Mouse (Mus musculus) urinary bladder, postnatal 4 days (tissue): Measurements from ENCODE around the gene Mcm3ap.

Source experiments
- DNase-seq, 2 experiments: peaks; one replicate each; pipeline ENCODE4 v3.0.0; 2021 to 2022; ENCODE audit warnings: low spot score in 2 of 2

The Mcm3ap gene

GRCm38 (mm10) chr10:76495501-76495900 is 26.8 kb downstream of the Mcm3ap start:
- no peak for DNase-seq

DNA sequence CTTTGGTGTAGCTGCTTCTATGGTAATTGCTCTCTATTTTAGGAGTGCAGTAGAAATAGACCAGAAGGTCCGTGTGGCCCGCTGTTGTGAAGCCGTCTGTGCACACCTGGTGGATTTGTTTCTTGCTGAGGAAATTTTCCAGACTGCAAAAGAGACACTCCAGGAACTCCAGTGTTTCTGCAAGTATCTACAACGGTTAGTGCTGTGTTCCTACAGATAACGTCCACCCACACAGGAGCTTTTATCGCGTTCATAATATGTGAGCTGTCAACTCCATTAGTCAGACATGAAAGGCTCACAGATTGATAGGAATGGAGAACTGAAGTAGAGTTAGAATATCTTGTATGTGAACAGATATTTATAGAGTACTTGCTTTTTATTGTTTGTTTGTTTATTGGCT is 27.6 kb downstream of the Mcm3ap start:
- DNase-seq, result no peak

- no peak for DNase-seq
These were observed 28.8 kb downstream of the Mcm3ap start for GRCm38 (mm10) chr10:76497522-76497921.

DNA sequence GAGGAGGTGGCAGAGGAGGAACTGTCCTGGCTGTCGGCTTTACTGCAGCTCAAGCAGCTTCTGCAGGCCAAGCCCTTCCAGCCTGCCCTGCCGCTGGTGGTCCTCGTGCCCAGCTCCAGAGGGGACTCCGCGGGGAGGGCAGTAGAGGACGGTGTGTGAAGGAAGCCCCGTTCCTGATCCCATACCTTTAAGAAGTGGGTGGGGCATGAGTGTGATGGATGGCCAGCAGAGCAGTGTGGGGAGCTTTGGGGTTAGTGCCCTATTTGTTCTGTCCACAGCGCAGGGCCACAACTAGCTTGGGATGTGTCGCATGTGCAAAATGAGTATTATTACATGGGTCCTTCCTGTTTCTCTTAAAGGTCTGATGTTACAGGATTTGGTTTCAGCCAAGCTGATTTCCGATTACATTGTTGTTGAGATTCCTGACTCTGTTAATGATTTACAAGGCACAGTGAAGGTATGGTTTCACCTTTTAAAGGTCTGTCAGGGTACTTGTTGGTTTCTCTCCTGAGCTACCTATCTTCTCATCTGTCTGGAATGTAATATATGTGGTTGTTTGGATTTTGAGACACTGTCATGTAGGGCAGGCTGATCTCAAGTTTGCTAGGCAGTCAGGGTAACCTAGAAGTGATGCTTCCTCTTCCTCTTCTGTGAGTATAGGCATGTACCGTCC is 35.7 kb downstream of the Mcm3ap start:
- peak in 1 of 2 experiments; percentile 16 for DNase-seq

DNA sequence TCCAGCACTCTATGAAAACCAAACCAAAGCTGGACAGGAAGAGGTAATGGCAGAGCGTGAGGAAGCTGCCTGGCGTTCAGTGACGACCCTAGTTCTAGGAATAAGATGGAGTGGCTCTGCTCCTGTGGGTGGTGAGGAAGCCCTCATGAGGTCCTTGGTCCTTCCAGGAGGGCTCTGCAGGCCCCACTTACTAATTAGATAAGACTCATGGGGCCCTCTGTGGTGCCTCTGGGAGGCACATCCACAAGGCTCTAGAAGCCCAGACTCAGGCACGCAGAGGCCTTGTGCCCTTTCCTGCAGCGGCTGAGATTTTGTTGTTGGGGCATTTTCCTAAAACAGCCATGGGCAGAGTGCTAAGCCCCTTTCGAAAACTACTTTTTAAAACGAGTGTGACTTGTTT is 37.1 kb downstream of the Mcm3ap start:
- DNase-seq, result peak; percentile 14 to 52

DNA sequence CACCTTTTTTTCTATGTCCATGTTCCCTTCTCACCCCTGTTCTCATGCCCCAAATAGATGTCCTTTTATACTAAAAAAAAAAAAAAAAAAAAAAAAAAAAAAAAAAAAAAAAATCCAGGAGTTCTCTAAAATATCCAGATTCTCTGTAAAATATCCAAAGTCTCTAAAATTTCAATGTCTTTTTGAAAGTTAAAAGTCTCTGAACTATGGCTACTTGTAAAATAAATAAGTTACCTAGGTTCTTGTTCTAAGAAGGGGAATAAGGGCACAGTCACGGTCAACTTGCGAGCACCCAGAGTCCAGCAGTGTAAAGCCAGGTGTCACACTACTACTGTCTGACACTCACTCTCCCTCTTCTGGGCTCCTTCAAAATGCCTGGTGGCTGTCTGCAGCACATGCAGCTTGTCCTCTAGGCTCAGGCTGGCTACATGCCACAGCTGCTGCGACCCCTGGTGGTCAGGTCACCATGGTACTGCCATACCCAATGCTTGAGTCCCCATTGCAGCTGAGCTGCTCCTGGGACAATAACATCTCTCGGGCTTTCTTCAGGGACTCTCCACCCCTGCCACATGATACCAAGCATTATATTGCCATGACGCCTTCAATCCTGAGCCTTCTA is 44.3 kb downstream of the Mcm3ap start:
- peak; percentile 72 to 89 for DNase-seq

DNA sequence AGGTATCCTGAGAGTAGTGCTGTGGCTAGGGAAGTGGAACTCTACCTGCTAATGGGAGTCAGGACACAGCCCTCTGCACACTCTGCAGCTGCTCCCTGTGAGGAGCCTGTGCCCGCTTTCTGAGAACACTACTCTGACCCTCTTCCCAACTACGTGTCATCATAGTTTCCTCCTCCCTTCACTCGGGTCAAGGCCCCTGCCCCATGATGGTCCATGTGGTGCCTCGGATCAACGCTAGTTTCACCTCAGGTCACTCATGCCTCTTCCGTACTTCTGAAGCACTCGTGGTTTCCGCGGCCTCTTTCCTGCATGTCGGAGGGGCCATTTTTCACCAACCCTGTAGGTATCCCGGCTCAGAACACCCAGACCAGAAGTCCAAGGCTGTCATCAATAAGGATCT is 62.2 kb downstream of the Mcm3ap start:
- DNase-seq, result peak in 1 of 2 experiments; percentile 58

- DNase-seq, result peak; percentile 95
These were observed 62.6 kb downstream of the Mcm3ap start, which contains the start of gene Lss for GRCm38 (mm10) chr10:76531375-76531774. Lss (plus strand) TSS chr10:76531588.

GRCm38 (mm10) chr10:76531828-76532227 is 63.1 kb downstream of the Mcm3ap start:
- no peak for DNase-seq

DNA sequence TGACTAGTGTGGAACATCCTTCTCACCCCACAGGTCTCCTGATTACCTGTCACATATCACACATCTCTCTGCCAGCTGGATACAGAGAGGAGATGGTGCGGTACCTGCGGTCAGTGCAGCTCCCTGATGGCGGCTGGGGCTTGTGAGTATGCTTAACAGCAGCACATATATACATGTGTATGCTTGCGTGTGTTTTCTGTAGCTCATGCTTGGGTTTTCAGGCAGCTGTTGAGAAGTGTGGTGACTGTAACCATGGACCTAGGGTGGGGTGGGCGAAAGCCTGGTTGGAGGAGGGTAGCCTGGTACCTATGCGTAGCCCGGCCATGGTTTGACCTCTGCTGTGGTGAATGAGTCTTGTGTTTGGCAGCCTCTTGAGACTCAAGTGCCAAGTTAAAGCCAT is 66.8 kb downstream of the Mcm3ap start:
- DNase-seq, result peak in 1 of 2 experiments; percentile 56

DNA sequence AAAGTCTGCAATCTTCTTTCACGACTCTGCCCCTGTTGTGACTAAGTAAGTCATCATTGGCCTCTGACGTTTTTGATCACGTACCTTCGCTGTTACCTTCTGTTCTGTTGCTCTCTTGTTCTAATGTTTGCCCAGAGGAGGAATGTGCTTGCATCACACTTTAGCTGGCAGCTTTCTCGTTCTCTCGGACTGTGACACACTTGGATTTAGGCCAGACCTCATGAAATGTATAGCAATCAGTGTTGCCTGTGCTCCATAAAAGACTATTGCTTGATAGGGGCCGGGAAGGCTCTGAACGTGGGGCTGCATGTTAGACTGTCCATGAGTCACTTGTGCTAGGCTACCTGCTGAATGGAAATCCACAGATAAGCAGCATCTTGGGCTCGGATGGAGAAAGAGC is 68.9 kb downstream of the Mcm3ap start:
- peak in 1 of 2 experiments; percentile 45 for DNase-seq

- DNase-seq, result peak in 1 of 2 experiments; percentile 54
These were observed 72.8 kb downstream of the Mcm3ap start for GRCm38 (mm10) chr10:76541336-76542085.

DNA sequence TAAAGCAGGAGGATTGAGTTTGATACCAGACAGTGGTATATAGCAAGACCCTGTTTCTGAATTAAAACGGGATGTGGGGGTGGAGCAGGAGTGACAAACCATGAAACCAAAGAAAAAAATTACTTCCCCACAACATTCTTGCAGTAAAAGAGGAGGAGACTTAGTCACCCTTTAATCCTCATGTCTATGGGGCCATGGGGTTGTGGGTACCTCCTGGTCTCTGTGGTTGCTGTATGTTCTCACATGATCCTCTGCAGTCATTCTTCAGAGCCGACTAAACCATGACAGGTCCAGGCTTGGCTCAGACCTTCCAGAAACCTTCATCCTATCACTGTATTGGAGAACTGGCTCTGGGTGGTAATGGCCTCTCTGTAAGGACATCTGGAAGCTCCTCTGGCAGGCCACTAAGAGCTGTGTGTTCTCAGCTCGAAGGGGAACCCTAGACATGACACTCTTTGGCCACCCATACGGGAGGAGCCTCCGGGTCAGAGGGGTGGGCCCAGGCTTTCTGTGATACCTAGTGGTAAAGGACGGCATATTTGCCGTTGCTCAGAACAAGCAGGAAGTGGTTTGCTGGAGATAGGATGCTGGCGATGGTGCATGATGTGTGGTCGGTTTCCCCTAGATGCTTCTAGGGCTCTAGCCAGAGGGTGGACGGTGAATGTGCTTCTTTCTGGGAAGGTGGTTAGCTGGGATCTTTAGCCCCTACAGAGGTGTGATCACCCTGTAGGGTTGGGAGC is 74.1 kb downstream of the Mcm3ap start:
- peak in 1 of 2 experiments; percentile 50 for DNase-seq

GRCm38 (mm10) chr10:76546566-76546965 is 77.8 kb downstream of the Mcm3ap start:
- DNase-seq, result no peak

- DNase-seq, result no peak
These were observed 79.5 kb downstream of the Mcm3ap start for GRCm38 (mm10) chr10:76548218-76548617.

GRCm38 (mm10) chr10:76550458-76550857 is 81.7 kb downstream of the Mcm3ap start:
- DNase-seq, result no peak

DNA sequence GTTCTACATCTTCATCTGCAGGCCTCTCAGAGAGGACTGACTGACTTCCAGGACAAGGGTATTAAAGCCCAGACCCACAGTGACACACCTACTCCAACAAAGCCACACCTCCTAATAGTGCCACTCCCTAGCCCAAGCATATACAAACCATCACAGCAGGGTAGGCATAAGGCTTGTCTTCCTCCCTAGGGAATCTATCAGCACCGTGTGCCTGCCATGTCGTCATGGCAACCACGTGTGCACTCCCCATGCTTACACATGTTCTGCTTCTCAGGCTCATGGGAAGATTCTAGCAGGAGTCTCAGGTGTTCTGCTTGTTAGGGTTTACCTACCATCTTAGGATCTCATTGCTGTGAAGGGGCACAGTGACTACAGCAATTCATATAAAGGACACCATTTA is 82.8 kb downstream of the Mcm3ap start:
- DNase-seq, result no peak

DNA sequence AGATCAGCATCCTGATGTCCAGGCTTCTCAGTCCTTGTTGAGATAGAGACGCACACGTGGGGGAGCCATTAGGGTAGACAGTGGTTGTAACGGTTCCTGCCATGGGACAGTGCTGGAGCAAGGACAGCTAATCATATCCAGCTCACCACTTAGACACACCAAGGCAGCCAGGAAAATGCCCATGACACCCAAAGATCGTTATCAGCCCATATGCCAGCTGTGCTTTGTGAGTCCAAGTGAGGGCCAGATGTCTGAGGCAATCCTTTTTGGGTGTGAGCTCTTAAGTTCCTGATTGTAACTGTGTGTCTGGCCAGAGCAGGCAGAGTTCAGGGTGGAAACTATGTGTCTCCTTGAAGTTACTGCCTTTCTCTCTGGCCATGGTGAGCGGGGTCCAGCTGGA is 85.3 kb downstream of the Mcm3ap start:
- DNase-seq, result no peak

DNA sequence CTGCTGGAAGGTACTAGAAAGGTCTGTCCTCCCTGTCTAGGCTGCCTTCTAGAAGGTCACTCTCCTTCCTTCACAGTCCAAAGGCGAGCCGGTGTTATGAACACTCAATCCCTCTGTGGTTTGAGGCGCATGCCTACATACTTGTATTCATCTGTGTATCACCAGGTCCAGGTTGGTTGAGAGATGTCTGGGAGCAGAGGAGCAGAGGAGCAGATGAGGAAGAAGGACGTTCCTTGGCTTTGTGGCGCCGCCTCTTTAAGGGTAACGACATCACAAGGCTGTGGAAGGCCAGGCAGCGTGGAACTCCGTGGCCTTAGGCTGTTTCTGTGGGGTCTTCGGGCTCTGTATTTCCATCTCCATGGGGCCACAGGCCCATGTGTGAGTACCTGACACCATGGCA is 93.2 kb downstream of the Mcm3ap start, which contains the start of gene Spatc1l:
Gene Spatc1l (plus strand): TSS at position 301 of the 400 bp plus-strand sequence.
- no peak for DNase-seq
